Mouse (Mus musculus) Patski (cell line): ENCODE results near the gene Bcl10. TPM values are rescaled to one million over a fixed set of nuclear protein-coding genes. Genes with fewer than 3 reads are reported as not detected.

Experiments
- ATAC-seq: fragments of 100-300 bp; one replicate; pipeline ENCODE4 v1.8.0; 2021
- CTCF ChIA-PET: fragments of 350-600 bp; sonication (Branson Sonifier 250); formaldehyde crosslinking; loops from one replicate; lab custom pipeline; 2022; ENCODE audit warnings: inconsistent platforms; lab: Charles Lee
- POLR2A ChIA-PET: fragments of 350-600 bp; sonication (Branson Sonifier 250); formaldehyde crosslinking; loops from one replicate; lab custom pipeline; 2022; ENCODE audit warnings: antibody characterized with exemption, inconsistent platforms; lab: Charles Lee
- DNase-seq: peaks from one replicate; pipeline ENCODE4 v3.0.0-alpha.2; 2011; ENCODE audit warnings: low read depth, low spot score
- H3K27me3 ChIP-seq: fragments of 371-371 bp; one replicate; pipeline ENCODE4 v1.5.1; 2021
- CTCF ChIP-seq: fragments of 100-300 bp; IDR thresholded peaks from one replicate; pipeline ENCODE4 v1.5.1; 2021
- in situ Hi-C: fragments of 300-500 bp; cut with MboI; formaldehyde crosslinking; loops from 3 replicates; pipeline ENCODE4 v1.11.1; 2018; ENCODE audit warnings: low pct_unique_long_range_greater_than_20kb, mixed read lengths
- polyA plus RNA-seq: library from polyadenylated mRNA; unstranded; gene quantifications from one replicate; pipeline ENCODE4 v1.2.3, GENCODE M21; 2021

Gene Bcl10
- polyA plus RNA-seq, 1 experiment from 2014 or later, result 51.4 TPM

DNA sequence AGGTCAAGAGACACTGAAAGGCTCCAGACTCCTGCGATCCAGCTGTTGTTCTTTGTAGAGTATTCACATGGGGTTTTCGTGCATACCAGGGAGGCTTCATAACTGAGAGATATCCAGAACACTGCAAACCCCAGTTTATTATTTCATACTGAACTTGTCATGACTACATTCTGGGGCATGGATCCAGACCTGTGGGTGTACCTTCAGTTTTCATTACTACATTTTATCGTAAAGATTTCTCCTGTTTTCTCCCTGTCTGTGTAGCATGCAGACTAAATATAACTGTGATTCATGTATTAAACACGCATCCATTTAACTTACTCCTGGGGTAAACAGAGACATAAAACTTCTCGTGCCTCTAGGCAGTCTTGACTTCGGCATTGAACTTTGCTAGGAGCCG, 52.4 kb downstream of the Bcl10 start:
- ATAC-seq (no peak), DNase-seq (no peak)
- TF ChIP-seq CTCF, result no peak
- CTCF ChIA-PET, result interaction anchor here (1.5 kb wide), 1 partner anchor 19 kb away, joined by 5 read pairs; no protein-coding TSS in a partner anchor
- in situ Hi-C loops, result no loop called here
- POLR2A ChIA-PET, result no interaction called here
- no peaks in the 10 kb centered on the region for H3K27me3 ChIP-seq

Other genes with a start within 250 kb of the Bcl10 start
- 138 TPM for gene Ddah1, start 164.1 kb upstream of the Bcl10 start, polyA plus RNA-seq
- gene 2410004B18Rik, start 15.2 kb downstream of the Bcl10 start, polyA plus RNA-seq, result 44.8 TPM
- gene Syde2, start 65.1 kb downstream of the Bcl10 start, polyA plus RNA-seq, result 11.1 TPM
- 0.17 TPM for gene Wdr63, start 185.3 kb downstream of the Bcl10 start, polyA plus RNA-seq
- gene Mcoln3, start 194.6 kb downstream of the Bcl10 start, polyA plus RNA-seq, result 0.04 TPM
- gene Mcoln2, start 227.0 kb downstream of the Bcl10 start, polyA plus RNA-seq, result 0.03 TPM